Mouse (Mus musculus) adrenal gland, adult 8-10 months (tissue): ENCODE measurements at regions not wholly inside any gene's neighbourhood (a gene's known extent, or its start where the extent isn't known, plus 50 kb on each side); places are given as distances from the start of the nearest gene placed in this dataset.
A peak's percentile ranks its signal among the peaks of the same experiment; 100 is the strongest.

Source experiments
- DNase-seq: peaks from one replicate; pipeline ENCODE4 v3.0.0; 2022

GRCm38 (mm10) chr9:43466883-43467282 is 156.2 kb downstream of the Trim29 start:
- DNase-seq, result no peak

DNA sequence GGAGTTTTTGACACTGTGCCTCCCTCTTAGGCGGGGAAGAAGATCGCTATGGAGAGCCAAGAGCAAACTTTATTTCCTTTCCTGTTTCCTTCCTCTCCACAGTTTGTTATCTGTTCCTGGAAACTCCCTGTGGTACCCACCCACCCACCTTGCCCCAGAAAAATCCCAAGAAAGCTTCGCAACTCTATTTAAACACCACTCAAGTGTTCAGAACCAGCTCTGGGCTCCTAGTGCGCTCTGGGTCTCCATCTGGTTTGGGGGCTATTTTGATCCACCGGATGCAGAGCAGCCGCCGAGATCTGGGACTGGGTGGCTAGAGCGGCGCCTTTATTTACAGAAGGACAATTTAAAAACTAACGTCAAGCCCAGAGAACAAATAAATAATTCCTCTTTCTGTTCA is 158.6 kb downstream of the Trim29 start:
- DNase-seq, result no peak

GRCm38 (mm10) chr9:43472231-43472630 is 161.6 kb downstream of the Trim29 start:
- DNase-seq, result no peak

DNA sequence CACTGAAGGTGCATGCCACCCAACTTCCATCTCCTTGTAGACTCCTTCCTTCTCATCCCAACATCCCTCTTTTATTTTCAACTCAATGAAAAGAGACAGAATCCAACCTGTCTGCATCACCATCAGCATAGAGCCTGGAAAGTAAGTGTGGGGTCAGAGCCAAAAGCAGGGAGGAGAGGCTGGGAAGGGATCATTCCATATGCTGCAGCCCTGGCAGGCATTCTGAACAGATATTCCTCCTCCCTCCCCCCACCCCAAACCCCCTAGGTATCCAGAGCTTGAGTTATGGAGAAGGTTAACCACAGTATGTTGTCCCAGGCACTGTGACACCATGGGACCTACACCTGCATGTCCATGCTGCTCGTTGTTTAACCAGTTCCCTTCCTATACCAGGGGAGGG is 162.5 kb downstream of the Trim29 start:
- DNase-seq, result no peak

GRCm38 (mm10) chr9:43473601-43474302 is 163.1 kb downstream of the Trim29 start:
- DNase-seq, result no peak

GRCm38 (mm10) chr9:43474303-43474643 is 163.6 kb downstream of the Trim29 start:
- DNase-seq, result no peak

DNA sequence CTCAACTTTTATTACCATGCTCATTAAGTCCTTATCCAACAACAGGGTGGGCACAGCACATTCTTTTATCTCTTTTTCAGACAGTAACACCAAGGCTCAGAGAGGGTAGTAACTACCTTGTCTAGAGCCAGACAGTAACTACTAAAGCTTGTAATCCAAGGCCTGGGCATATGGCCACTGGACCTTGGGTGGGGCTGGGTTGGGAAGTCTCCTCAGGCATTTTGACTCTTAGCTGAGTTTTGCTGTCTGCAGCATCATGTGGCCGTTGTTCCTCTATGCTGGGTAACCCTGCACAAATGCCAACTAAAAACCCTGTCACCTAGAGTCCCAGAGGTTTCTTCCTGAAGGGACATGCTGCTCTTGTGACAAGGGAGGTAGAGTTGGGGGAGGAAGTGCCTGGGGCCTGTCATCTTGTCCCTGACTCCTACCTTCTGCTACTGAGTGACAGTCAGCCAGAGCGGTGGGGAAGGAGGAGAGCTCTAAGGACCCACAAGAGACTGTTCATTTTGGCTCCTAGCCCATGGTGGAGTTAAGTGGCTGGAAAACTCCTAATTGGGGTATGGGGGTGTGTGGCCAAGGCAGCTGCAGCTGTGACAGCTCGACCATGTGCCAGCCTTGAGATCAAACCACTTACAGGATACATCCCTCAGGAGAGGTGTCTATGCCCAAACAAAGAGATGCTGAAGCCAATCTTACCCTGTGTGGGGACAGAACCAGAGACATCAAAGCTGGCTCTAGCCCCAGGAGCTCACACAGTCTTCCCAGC is 170.4 kb downstream of the Trim29 start:
- DNase-seq, result no peak

- no peak for DNase-seq
Measured at GRCm38 (mm10) chr9:43482101-43483090, 171.7 kb downstream of the Trim29 start.

DNA sequence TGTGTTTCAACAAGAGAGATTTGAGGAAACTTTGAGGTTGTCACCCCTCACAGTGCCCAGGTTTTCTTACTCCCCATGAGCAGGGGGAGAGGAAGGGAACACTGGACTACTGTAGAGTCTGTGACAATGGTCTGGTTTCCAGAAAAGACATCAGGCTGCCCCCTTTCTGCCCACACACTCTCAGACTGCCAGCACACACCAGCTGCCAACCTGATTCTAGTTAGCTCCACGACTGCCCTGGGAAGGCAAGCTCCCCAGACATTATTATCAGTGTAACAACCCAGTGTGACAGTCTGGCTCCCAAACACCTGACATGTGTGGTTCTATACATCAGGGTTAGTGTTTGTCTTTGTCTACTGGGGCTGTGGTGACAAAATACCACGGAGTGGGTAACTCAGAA is 172.5 kb downstream of the Trim29 start:
- DNase-seq, result no peak

DNA sequence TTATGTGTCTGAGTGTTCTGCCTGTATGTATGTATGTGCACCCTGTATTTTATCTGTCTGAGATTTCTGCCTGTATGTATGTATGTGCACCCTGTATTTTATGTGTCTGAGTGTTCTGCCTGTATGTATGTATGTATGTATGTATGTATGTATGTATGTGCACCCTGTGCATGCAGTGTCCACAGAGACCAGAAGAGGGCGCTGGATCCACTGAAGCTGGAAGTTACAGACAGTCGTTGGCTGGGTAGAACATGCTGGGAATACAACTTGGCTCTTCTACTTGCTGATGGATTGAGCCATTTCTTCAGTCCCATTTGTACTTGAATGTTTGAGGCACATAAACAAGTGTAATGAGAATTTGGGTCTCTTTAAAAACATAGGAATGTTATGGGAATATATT is 173.3 kb downstream of the Trim29 start:
- no peak for DNase-seq

- DNase-seq, result no peak
Measured at GRCm38 (mm10) chr9:43486704-43487103, 176.1 kb downstream of the Trim29 start.

DNA sequence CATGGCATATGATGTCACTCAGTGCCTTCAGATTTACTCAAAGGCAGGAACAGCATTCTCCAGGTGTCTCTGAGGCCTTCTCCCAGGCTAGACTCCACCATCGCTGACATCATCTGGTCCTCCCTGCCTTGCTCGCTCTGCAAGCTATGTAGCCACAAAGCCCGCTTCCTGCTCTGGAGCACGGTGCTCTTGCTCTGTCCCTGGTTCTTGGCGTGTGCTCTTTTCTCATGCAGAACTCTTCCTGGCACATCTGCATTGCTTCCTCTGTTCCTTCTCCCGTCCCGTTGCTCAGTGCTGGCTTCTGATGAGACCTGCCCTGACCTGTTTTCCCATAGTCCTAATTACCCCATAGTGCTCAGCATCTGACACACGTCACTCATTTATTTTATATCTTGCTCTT is 178.6 kb downstream of the Trim29 start:
- no peak for DNase-seq

GRCm38 (mm10) chr9:43491024-43491751 is 180.5 kb downstream of the Trim29 start:
- no peak for DNase-seq

DNA sequence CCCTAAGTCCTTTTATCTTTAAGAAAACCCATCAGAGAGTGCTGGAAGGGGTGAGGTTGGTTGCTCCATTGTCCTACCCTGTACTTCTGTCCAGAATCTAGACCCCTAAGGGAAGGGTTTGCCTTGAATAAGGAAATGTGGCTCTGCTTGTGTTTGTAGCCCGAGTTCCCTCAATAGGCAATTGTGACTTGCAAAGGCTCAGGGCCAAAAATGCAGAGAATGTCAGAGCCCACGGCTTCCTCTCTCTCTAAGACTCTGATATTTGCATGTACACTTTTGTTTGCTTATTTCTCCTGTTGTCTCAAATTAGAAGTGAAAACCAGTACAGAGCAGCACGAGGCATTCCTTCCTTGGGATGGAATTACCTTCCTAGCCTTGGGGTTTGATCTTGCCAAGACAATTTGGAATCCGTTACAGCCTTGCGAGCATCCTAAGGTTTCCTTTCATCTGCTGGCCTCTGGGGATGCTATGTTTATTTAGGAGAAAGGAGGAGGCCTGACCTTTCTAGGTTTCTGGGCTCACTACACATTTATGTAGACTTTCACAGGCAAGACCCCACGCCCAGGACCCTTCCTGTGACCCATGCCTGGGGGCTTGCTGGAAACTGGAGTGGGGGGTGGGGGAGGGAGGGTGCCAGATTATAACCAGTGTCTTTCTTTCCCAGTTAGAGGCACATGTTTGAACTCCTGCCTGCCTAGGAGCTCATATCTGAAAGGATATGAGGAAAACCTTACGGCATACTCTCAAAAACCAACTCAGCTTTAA is 181.8 kb downstream of the Trim29 start:
- no peak for DNase-seq

GRCm38 (mm10) chr9:43498596-43498995 is 187.9 kb downstream of the Trim29 start:
- no peak for DNase-seq

- DNase-seq, result peak; percentile 18
Measured at GRCm38 (mm10) chr9:43504270-43504932, 193.8 kb downstream of the Trim29 start.

DNA sequence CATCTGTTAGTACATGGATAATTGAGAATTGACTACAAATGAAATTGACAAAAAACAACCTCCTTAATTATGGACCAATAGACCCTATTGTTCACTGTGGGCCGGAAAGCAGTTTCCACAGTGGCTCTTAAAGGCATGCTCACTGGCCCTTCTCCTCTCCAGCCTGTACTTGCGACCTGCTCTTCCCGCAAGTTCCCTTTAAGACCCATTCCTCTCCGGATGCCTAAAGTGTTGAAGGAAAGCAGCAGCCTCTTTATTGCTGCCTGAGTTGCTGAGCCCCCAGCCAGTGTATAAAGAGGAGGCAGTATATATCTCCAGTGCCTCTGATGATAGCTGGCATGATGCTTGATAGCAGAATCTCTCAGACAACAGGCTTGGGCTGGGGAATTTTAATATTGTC is 195.2 kb downstream of the Trim29 start:
- no peak for DNase-seq

GRCm38 (mm10) chr9:43506276-43506675 is 195.6 kb downstream of the Trim29 start:
- DNase-seq, result no peak

DNA sequence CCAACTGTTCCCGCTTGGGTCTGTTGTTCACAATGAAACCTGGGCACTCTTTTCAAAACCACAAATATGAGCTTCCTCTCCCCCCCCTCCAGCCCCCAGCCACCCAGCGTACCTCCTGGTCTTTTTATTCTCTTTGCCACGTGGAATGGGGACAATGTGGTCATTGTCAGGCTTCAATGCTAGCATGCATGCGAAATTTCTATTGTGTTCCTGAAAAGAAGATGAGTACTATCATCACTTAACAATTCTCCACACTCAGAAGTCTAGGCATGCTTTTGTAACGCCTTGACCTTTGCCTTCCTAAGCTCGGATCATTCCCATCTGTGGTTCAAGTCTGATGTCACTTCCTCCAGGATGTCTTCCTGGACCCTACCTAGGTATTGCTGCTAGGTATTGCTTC is 202.2 kb downstream of the Trim29 start:
- DNase-seq, result no peak

DNA sequence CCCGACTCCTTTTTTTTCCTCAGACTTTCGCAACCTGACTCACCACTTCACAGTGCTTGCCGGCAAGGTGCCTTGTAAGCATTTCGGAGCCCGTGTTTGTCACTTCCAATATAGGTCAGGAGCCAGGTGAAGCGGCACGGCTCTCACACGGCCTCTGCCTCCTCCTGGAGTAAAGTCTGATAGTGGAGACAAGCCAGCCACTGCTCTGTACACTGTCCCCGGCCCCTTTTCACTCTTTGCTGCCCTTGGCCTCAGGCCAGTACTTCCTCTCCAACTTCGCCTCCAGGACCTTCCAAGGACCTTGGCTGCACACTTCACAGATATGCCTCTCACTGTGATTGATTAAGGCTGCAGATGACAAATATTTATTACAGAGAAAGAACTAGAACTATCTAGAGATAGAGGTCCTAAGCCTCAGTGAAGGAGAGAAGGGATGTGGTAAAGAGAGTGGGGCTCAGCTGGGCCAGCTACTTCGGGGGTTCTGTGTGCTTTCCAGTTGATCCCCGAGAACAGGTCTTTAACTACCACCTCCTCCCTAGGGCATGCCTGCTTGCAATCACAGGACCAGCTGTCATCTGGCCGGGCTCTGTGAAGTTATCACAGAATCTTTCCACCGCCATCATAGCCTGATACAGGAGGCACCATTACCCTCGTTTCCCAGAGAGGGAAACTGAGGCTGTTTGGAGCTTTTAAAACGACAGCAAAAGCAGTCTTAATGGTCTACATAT is 204.2 kb downstream of the Trim29 start:
- peak; percentile 61 for DNase-seq
